Mouse (Mus musculus) heart, postnatal 0 days (tissue): ENCODE measurements around the gene Kcnd3.

ENCODE experiments used
- CTCF ChIP-seq: IDR thresholded peaks from 2 replicates; pipeline ENCODE4 v1.5.1; 2016; ENCODE audit warnings: antibody characterized with exemption, control low read depth, low read depth
- EP300 ChIP-seq: IDR thresholded peaks from 2 replicates; pipeline ENCODE4 v1.6.1; 2016; ENCODE audit warnings: antibody characterized with exemption, low read depth

DNA sequence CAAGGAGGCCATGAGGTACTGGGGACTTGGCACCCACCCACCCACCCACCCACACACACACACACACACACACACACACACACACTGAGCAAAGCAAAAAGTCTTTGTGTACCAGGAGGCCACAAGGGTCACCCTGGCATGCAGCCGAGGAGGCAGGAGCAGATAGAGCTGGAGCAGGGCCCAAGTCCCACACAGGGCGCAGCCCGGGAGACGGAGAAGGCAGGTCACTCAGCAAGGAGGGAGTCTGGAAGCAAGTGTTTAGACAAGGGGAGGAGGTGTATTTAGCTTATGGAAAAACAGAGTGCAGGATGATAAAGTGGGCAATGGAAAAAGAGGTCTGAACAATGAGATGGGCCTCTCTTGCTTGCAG lies 48.1 kb upstream of the Kcnd3 start:
- TF ChIP-seq CTCF: no peak
- TF ChIP-seq EP300: no peak
